Mouse (Mus musculus) E14TG2a.4 (cell line): Measurements from ENCODE around the gene Nol3.

ENCODE experiments used
- CTCF ChIP-seq: conservative IDR thresholded peaks from 2 replicates; pipeline ENCODE4 v1.5.1; 2014; ENCODE audit warnings: low read length
- POU5F1 ChIP-seq: IDR thresholded peaks from 2 replicates; pipeline ENCODE4 v1.6.1; 2014; ENCODE audit warnings: low read length, borderline replicate concordance

DNA sequence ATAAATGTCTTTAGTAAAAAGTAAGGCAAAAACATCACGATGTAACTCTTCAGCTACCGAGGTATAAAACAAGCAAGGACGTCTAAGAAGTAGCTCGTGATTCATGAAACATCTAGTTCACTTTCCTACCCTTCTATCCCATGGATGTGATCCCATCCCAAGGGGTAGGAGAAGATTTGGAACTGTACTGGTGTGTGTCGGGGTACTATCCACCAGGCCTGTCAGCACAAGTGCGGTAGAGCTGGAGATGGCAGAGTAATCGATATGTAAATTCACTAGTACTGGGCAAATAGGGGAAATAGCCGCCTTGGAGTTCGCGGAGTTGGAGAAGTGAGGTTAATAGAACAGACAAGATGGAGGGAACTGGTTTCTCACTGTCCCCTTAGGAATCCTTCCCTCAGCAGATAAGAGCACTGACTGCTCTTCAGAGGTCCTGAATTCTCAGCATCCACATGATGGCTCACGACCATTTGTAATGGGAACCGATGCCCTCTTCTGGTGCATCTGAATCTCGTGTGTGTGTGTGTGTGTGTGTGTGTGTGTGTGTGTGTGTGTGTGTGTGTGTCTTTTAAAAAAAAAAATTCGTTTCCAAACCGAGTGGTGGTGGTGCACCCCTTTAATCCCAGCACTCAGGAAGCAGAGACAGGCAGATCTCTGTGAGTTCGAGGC lies 12.6 kb upstream of the Nol3 start:
- TF ChIP-seq CTCF (no peak), POU5F1 (no peak)
